Mouse (Mus musculus) adrenal gland, adult (tissue): ENCODE data around the gene Aipl1.
A peak's percentile ranks its signal among the peaks of the same experiment; 100 is the strongest.
"Not testable (repeated sequence)": the region's sequence is repeated elsewhere in the genome, so short reads cannot be mapped to it uniquely, and the experiment has no call there.

Experiments used
- DNase-seq, 2 experiments: peaks; one replicate each; pipeline ENCODE4 v3.0.0; 2022 to 2023; ENCODE audit warnings: low spot score in 1 of 2; ENCODE audit not compliant: inconsistent age in 2 of 2

The Aipl1 gene

DNA sequence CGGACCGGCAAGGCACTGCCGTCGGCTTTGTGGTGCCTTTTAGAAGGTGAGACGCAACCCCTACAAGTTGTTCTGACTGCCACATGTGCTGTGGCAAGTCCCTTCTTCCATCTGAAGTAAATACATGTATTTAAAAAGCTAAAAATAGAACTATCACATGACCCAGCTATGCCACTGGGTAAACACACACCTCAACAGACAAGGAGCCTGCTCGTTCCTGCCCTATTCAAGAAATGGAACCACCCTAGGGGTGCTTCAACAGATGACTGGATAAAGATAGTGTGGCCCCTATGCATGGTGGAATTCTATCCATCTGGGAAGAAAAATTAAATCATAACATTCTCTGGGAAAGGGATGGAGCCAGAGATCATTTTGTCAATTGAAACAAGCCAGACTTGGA lies 14.5 kb downstream of the Aipl1 start:
- no peak for DNase-seq

- no peak for DNase-seq
These were observed 16.3 kb downstream of the Aipl1 start for GRCm38 (mm10) chr11:72021015-72021414.

GRCm38 (mm10) chr11:72017253-72017601 lies 20.1 kb downstream of the Aipl1 start:
- no peak for DNase-seq

- DNase-seq: no peak
These were observed 20.6 kb downstream of the Aipl1 start for GRCm38 (mm10) chr11:72016518-72017252.

DNA sequence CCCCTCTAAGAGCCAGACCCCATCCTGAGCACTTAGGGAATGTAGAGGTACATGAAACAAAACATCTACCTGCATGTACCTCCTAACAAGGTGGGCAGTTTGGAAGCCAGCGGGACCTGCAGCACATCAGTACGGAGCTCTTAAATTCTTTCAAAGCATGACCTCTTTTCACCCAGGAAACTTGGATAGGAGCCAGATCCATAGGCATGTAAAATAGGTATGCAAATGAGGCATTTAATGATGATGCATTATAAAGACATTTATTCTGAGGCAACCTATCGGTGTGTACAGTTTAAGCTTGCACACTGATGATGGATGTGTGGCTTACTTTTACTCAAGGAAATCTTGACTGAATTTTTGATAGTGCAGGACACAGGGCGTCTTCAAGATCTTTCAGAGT lies 22.6 kb downstream of the Aipl1 start:
- DNase-seq: no peak

- no peak for DNase-seq
These were observed 25.4 kb downstream of the Aipl1 start for GRCm38 (mm10) chr11:72011955-72012354.

DNA sequence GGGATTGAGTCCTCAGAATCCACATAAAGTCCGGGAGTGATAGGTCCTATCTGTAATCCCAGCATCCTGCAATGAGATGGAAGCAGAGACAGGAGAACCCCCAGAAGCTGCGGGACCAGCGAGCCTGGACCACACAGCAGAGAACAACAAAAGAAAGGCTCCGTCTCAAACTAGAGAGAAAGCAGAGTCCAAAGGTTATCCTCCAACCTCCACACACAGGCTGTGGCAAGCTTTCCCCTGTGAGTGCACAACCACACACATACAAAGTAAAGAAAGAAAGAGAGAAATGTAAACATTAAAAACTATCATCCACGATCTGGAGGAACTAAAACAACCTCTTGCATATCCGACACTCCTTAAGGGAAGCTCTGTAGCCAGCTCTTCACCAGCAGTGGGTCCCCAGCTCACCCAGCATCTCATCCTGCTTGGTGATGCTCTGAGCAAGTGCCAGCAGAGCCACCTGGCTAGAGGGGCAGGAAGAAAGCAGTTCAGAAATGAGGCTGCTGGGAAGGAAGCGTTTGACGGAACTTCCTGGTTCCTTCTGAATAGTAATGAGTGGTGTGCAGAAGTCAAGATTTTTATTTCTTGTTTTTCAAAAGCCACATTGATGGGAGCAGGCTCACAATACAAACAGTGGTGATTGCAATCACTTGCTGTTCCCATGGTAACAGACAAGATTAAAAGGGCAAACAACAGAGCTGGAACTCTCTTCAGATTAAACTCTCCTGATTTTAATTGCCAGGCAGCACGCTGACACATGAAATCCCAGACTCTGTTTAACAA lies 26.2 kb downstream of the Aipl1 start:
- no peak for DNase-seq

DNA sequence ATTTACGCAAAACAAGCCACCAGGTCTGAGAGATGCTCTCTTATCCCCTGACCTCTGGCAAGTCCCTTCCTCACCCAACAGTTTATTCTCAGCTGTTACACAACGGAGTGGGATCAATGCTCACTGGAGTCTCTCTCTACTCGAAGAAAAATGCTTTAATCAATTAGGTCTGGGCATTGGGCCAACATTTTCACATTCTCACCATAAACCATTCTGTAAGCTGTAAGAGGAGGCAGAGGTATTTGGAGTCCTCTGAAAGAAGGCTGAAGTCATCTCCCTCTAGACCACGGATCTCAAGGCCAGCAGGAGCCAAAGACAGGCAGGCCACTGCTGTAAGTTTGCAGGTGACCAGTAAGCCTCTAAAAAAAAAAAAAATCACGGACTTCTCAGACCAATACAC lies 26.9 kb downstream of the Aipl1 start:
- DNase-seq: no peak

DNA sequence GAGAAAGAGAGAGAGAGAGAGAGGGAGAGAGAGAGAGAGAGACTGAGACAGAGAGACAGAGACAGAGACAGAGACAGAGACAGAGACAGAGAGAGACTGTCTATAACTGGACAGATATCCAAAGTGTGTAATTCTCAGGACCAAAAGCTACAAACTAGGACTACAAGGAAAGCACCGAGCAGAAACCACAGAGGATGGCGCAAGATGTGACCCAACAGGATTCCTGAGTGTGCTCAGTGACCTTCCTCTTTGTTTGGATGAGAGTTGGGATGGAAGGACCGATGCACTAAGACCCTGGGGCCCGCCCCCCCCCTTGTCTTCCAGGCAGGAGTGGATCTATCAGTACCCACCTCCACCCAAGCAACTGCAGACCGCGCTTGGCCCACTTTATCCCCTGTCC lies 31.8 kb downstream of the Aipl1 start:
- DNase-seq: no peak

- DNase-seq: peak in 1 of 2 experiments; percentile 44
These were observed 34.1 kb downstream of the Aipl1 start for GRCm38 (mm10) chr11:72003171-72003570.

DNA sequence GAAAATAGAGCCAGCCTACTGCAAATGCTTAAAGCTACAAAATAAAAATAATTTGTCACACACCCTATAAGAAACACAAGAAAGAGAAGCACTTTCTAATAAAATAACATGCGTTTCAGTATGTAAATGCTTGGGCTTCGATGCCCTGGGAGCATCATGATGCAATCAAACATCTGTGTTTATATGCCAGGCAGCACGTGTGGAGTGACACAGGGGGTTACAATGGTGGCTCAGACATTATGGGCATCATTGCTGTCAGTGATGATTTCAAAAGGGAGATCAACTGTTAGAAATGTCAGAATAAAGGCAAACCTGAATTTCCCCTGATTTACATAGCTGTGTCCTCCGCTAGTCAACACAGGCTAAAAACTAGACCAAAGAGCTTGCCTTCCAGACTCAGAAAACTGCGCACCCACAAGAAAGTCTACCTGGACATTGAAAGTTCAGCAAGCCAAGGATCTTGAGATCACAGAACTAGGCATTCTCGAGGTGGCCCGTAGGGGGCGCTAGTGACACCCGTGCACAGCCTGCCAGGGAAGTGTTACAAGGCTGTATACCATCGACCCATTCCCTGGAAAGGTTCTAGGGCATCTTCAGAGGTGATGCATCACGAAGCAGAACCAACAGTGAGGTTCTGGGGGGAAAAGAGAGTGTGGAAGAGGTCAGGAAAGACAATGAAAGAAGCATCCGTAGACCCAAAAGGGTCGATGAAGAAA lies 35.0 kb downstream of the Aipl1 start:
- DNase-seq: peak; percentile 22 to 57

- no peak for DNase-seq
These were observed 37.1 kb downstream of the Aipl1 start for GRCm38 (mm10) chr11:72000194-72000593.

DNA sequence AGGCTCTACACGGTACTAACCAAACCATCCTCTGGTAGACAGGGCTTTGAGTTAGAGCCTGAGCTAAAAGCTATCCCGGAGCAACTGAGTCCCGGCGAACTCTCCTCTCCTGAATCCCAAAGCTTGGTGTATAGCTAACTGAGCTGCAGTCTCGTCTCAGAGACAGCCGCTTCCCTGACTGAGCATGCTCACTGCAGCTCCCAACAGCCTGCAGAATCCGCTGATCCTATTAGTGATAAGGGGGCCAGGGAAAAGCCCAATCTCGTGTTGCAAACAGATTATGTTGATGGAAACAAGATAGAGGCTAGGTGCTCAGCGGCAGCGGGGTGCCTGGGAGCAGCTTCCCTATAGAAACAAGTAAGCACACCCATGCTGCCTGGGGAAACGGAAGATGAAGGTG lies 40.5 kb downstream of the Aipl1 start:
- DNase-seq: no peak

DNA sequence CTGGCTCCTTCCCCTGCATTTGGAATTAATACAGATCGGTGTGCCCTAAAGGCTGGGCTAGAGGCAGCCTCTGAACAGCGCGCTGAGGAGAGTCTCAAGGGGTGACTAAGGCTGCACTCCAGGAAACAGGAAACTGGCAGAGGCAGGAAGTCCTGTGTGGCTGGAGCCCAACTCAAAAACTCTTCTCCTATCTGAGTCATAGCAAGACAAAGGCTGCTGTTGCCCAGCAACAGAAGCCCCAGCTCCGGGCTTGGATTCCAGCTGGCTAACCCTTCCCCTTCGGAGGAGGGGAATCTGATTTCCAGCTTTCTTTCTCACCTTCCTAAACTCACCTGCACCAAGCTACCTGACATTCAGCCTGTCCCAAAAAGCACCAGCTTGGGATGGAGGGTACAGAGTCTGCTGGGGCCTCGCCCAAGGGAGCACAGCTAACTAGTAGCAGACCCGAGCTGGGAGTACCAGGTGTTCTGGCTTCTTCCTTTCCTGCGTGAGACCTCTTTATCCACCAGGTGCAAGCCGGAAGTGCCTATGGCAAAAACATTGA lies 41.3 kb downstream of the Aipl1 start:
- peak; percentile 55 to 77 for DNase-seq

DNA sequence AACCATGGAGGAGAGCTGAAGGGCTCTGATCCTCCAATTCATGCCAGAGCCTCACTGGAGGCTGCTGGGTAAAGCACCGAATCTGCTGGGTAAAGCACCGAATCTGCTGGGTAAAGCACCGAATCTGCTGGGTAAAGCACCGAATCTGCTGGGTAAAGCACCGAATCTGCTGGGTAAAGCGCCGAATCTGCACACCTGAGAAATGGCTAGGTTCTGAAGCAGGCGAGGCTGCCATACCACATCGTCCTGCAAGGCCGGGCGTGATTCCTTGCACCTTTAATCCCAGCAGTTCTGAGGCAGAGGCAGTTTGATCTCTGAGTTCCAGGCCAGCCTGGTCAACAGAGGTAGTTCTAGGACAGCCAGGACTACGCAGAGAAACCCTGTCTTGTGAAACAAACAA lies 44.9 kb downstream of the Aipl1 start:
- no peak for DNase-seq

- peak; percentile 30 to 84 for DNase-seq
These were observed 45.8 kb downstream of the Aipl1 start for GRCm38 (mm10) chr11:71991541-71991940.

DNA sequence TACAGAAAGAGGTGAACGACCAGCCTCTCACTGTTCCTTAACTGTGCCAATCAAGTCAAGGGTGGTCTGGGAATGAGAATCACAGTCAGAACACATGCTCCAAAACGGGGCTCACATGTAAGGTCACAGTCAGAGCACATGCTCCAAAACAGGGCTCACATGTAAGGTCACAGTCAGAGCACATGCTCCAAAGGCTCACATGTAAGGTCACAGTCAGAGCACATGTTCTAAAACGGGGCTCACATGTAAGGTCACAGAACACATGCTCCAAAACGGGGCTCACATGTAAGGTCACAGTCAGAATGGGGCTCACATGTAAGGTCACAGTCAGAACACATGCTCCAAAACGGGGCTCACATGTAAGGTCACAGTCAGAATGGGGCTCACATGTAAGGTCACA lies 47.9 kb downstream of the Aipl1 start:
- not testable (repeated sequence) for DNase-seq

DNA sequence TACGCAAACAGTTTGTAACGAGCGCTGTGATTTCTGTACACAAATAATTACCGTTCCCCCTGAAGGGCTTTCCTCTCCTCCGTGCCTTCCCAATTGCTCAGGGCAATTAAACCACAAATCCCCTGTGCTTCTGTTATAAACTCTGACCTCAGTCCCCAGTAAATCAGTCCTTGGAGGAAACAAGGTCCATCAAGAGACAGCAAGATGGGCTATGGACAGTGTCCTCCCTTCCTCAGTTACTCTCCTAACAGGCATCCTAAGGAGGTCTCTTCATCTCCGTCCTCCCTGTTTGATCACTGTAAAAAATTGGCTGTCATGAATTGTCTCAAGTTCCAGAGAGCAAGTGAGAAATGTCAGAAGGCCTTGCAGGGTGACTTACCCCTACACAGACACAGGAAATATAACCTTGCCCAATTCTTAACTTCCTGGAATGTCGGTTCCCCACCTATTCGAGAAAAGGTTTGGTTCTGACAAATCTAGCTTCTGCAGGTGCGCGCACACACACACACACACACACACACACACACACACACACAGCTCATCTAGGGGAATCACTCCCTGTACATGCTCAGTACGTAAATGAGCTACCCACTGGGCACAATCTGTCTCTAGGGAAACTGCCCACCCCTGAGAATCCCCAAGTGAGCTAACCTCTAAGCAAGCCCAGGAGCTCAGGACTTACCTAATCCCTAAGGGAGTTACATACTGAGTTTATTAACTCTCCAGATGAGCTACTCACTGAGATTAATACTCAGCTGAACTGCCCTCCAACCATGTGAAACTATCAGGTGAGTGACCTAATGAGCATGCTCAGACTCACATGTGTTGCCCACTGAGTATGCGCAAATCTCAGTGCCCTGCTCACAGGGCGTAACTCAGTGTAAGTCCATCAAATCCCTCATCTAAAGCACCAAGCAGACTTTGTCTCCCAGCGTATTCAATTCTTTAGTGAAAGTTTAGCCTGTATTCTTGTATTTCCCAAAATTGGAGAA lies 49.9 kb downstream of the Aipl1 start:
- no peak for DNase-seq

DNA sequence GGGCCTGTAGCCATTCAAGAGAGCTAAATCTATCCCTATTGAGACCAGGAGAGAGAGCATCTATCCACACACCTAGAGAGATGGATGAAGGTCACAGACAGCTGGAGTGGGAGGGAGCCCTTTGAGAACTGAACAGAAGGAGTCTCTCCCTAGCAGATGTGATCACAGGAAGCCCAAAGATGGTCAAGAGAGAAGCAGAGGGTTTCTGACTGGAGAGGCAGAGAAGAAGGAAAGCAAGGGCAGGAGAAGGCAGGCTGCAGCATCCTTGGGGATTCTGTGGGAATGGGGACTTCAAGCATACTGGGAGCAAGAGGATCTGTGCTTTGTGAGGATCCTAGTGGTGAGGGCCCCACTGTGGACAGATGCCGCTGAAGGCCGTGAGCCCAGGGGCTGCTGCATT lies 51.5 kb downstream of the Aipl1 start:
- no peak for DNase-seq

DNA sequence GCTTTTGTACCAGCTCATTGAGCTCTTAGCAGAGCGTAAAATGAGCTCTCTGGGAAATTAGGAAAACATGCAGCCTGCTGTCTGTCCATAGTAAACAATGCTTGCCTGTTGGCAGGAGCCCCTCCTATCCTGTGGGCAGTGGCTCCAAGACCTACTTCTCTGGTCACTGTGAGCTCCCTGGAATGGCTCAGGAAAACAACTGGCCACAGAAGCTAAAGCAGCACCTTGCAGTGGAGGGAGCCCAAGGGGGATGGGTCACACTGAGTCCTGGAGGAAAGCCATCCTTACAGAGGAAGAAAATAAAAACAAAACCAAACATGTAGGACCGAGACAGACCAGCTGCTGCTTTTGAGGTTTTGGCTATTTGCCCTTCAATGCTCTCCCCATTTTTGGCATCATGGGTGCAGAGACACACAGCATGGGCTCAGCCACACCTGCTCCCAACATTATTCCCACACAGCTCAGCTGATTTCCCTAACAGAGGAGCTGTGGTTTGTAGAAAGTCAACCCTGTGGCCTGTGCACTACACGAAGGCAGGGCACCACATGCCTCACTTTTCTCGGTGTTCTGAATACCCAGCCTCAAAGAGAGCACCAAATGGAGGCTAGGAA lies 52.1 kb downstream of the Aipl1 start:
- no peak for DNase-seq
